Mouse (Mus musculus): ENCODE results near the gene Atg13. TPM values are rescaled to one million over a fixed set of nuclear protein-coding genes. Genes with fewer than 3 reads are reported as not detected.

The Atg13 gene
- total and polyA plus RNA-seq, 2 experiments from 2014 or later, result 18.2 to 21.2 TPM

DNA sequence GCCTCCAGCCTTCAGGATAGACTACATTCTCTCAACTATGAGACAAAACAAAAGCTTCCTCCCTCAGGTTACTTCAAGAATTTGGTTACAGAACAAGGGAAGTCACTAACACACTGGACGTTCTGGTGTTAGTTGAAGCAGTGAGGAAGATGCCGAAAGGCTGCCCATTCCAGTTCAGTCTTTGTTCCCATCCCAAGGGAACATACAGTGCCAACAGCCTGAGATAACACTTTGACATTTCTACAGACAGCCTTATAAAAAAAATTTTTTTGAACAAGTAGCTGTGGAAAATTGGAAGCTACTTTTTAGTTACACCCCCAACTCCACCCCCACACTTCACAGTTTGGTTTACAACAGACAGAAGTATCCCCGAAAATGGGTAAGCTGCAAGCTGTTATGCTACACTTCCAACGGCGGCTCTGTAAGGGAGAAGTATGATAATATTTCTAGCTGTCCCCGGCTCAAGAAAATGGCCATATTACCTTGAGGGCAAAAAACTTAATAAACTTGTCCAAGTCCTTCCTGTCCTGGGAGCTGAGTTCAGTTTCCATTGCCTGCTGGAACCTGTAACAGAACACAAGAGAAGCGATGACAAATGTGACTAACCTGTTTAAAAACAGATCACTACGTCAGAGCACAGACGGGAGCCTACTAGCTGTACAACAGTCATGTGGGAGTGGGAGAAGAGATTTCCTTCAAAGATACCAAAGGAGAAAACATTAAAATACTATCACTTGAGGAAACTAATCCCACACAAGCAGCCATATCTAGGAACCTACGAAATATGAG, 14.7 kb downstream of the Atg13 start:
- H3K36me3 ChIP-seq (replicated peaks; ENCODE audit: control insufficient read depth, insufficient read depth, low read length), result peaks cover 12% of the 10 kb centered on the region
- 51% methylated on average over 10 of the region's 10 CpGs for WGBS
- peak; percentile 47 for DNase-seq (ENCODE audit: low spot score)

GRCm38 (mm10) chr2:91689452-91689851, 20.9 kb downstream of the Atg13 start:
- H3K9ac ChIP-seq (replicated peaks; ENCODE audit: low read depth, low read length), result no peak overlapping the region
- TF ChIP-seq EP300 (IDR thresholded peaks at IDR 0.05; ENCODE audit: low read depth) (no peak), CTCF (IDR thresholded peaks at IDR 0.05; ENCODE audit: low read depth) (no peak)
- H3K4me3 ChIP-seq (ENCODE audit: low read depth, low read length), result no peak overlapping the region
- no peak overlapping the region for H3K4me2 ChIP-seq (ENCODE audit: low read depth, low read length)
- 52% methylated on average over 7 of the region's 7 CpGs for WGBS
- ATAC-seq (ENCODE audit: insufficient read depth, low read depth) (peak; percentile 96), DNase-seq (ENCODE audit: low spot score) (peak; percentile 82)
- H3K27ac ChIP-seq (ENCODE audit: low read depth), result peak overlapping the region; percentile 68
- no peaks in the 10 kb centered on the region for H3K9me3 ChIP-seq (replicated peaks; ENCODE audit: control insufficient read depth, low read length)
- H3K36me3 ChIP-seq (replicated peaks; ENCODE audit: control insufficient read depth, insufficient read depth, low read length), result peaks cover 54% of the 10 kb centered on the region
- H3K4me1 ChIP-seq (ENCODE audit: control insufficient read depth, insufficient read depth), result no peaks in the 10 kb centered on the region
- H3K27me3 ChIP-seq (ENCODE audit: control insufficient read depth, insufficient read depth, low read length), result no peaks in the 10 kb centered on the region

More for the DNA sequence above, 14.7 kb downstream of the Atg13 start:
- Histone ChIP-seq H3K9me3 (replicated peaks; ENCODE audit: control insufficient read depth, low read length) (no peaks in the 10 kb centered on the region), H3K4me3 (ENCODE audit: low read depth, low read length) (no peak overlapping the region), H3K4me1 (ENCODE audit: control insufficient read depth, insufficient read depth) (peaks cover 15% of the 10 kb centered on the region; the same call in 1 of the 2 replicates), H3K27ac (ENCODE audit: low read depth) (peak overlapping the region; percentile 57), H3K9ac (replicated peaks; ENCODE audit: low read depth, low read length) (no peak overlapping the region), H3K27me3 (ENCODE audit: control insufficient read depth, insufficient read depth, low read length) (no peaks in the 10 kb centered on the region), H3K4me2 (ENCODE audit: low read depth, low read length) (no peak overlapping the region)
- ATAC-seq (ENCODE audit: insufficient read depth, low read depth), result peak; percentile 73
- TF ChIP-seq EP300 (IDR thresholded peaks at IDR 0.05; ENCODE audit: low read depth), result no peak
- no peak for TF ChIP-seq CTCF (IDR thresholded peaks at IDR 0.05; ENCODE audit: low read depth)

GRCm38 (mm10) chr2:91683919-91684318, 26.5 kb downstream of the Atg13 start:
- TF ChIP-seq CTCF (IDR thresholded peaks at IDR 0.05; ENCODE audit: low read depth), result no peak
- TF ChIP-seq EP300 (IDR thresholded peaks at IDR 0.05; ENCODE audit: low read depth), result no peak
- 79% methylated on average over 8 of the region's 8 CpGs for WGBS
- H3K27ac ChIP-seq (ENCODE audit: low read depth), result no peak overlapping the region
- no peaks in the 10 kb centered on the region for H3K9me3 ChIP-seq (replicated peaks; ENCODE audit: control insufficient read depth, low read length)
- no peak overlapping the region for H3K9ac ChIP-seq (replicated peaks; ENCODE audit: low read depth, low read length)
- no peak for ATAC-seq (ENCODE audit: insufficient read depth, low read depth)
- no peak overlapping the region for H3K4me3 ChIP-seq (ENCODE audit: low read depth, low read length)
- H3K4me1 ChIP-seq (ENCODE audit: control insufficient read depth, insufficient read depth), result no peaks in the 10 kb centered on the region
- H3K27me3 ChIP-seq (ENCODE audit: control insufficient read depth, insufficient read depth, low read length), result no peaks in the 10 kb centered on the region
- H3K4me2 ChIP-seq (ENCODE audit: low read depth, low read length), result no peak overlapping the region
- DNase-seq (ENCODE audit: low spot score), result no peak
- H3K36me3 ChIP-seq (replicated peaks; ENCODE audit: control insufficient read depth, insufficient read depth, low read length), result peaks cover 82% of the 10 kb centered on the region

- Histone ChIP-seq H3K27ac (ENCODE audit: low read depth) (no peak overlapping the region), H3K4me3 (ENCODE audit: low read depth, low read length) (no peak overlapping the region), H3K4me1 (ENCODE audit: control insufficient read depth, insufficient read depth) (no peaks in the 10 kb centered on the region), H3K36me3 (replicated peaks; ENCODE audit: control insufficient read depth, insufficient read depth, low read length) (peaks cover 84% of the 10 kb centered on the region), H3K27me3 (ENCODE audit: control insufficient read depth, insufficient read depth, low read length) (no peaks in the 10 kb centered on the region), H3K9ac (replicated peaks; ENCODE audit: low read depth, low read length) (no peak overlapping the region), H3K4me2 (ENCODE audit: low read depth, low read length) (no peak overlapping the region), H3K9me3 (replicated peaks; ENCODE audit: control insufficient read depth, low read length) (no peaks in the 10 kb centered on the region)
- ATAC-seq (ENCODE audit: insufficient read depth, low read depth) (peak; percentile 62; the same call in 1 of the 2 replicates), DNase-seq (ENCODE audit: low spot score) (peak; percentile 36)
- TF ChIP-seq EP300 (IDR thresholded peaks at IDR 0.05; ENCODE audit: low read depth), result no peak
- TF ChIP-seq CTCF (IDR thresholded peaks at IDR 0.05; ENCODE audit: low read depth), result peak; percentile 59
- 37% methylated on average over 4 of the region's 4 CpGs for WGBS
Observed at GRCm38 (mm10) chr2:91682850-91683249, 27.5 kb downstream of the Atg13 start.

GRCm38 (mm10) chr2:91676961-91677360, 33.4 kb downstream of the Atg13 start:
- H3K4me3 ChIP-seq (ENCODE audit: low read depth, low read length), result no peak overlapping the region
- TF ChIP-seq EP300 (IDR thresholded peaks at IDR 0.05; ENCODE audit: low read depth) (no peak), CTCF (IDR thresholded peaks at IDR 0.05; ENCODE audit: low read depth) (no peak)
- no peaks in the 10 kb centered on the region for H3K9me3 ChIP-seq (replicated peaks; ENCODE audit: control insufficient read depth, low read length)
- no peak overlapping the region for H3K9ac ChIP-seq (replicated peaks; ENCODE audit: low read depth, low read length)
- H3K4me2 ChIP-seq (ENCODE audit: low read depth, low read length), result no peak overlapping the region
- no peak overlapping the region for H3K27ac ChIP-seq (ENCODE audit: low read depth)
- H3K36me3 ChIP-seq (replicated peaks; ENCODE audit: control insufficient read depth, insufficient read depth, low read length), result peaks cover 87% of the 10 kb centered on the region
- DNase-seq (ENCODE audit: low spot score), result no peak
- no peaks in the 10 kb centered on the region for H3K4me1 ChIP-seq (ENCODE audit: control insufficient read depth, insufficient read depth)
- no peak for ATAC-seq (ENCODE audit: insufficient read depth, low read depth)
- H3K27me3 ChIP-seq (ENCODE audit: control insufficient read depth, insufficient read depth, low read length), result no peaks in the 10 kb centered on the region
